Mouse (Mus musculus) thymus, adult 2 months (tissue): Measurements from ENCODE around the gene Hjurp.

Experiments
- CTCF ChIP-seq: fragments of 200-500 bp; IDR thresholded peaks from 2 replicates; pipeline ENCODE4 v1.5.1; 2012; ENCODE audit warnings: mild to moderate bottlenecking, control low read depth, low read length, moderate library complexity, borderline replicate concordance; ENCODE audit not compliant: control insufficient read depth, poor library complexity, insufficient read depth; ENCODE audit errors: extremely low read depth
- POLR2A ChIP-seq: fragments of 200-500 bp; IDR thresholded peaks from 2 replicates; pipeline ENCODE4 v1.6.1; 2012; ENCODE audit warnings: mild to moderate bottlenecking, low read length, control low read depth, moderate library complexity; ENCODE audit not compliant: control insufficient read depth, poor library complexity, insufficient read depth; ENCODE audit errors: extremely low read depth

DNA sequence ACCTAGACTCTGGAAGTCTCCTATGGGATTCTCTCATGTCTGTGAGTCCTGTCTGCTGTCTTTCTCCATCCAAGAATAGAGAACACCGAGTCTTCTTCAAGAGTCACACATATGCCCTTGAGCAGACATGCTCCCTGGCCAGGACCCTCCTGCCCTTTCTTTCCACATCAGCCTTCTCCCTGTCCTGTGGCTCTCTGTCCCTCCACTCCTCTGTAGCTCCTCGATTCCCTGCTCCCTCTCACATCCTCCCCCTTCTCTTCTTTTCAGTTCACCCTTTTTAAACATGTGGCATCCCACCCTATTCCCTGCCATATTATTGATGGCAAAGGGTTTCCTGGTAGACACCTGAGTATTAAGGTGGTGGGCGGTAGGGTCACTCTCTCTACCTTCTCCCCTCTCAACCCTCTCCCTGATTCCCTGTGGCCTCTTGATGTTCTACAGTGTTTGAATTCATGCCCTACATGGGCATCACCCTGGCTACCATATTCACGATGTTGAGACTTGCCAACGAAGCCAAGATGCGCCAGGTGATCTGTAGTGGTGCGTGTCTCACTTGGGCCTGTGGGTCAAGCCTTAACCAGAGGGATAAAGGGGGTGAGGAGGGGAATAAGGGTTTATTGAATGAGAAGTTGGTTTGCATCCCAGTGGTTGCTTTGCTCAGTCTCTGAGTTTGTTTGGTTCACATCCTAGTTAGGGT, 45.5 kb downstream of the Hjurp start:
- TF ChIP-seq CTCF, result no peak
- TF ChIP-seq POLR2A, result no peak
